Mouse (Mus musculus) limb, embryonic 14.5 days (tissue): ENCODE data around the gene B4galt5. TPM values are rescaled to one million over a fixed set of nuclear protein-coding genes. Genes with fewer than 3 reads are reported as not detected.

ENCODE experiments used
- ATAC-seq: fragments of 200-750 bp; cut with Nextera tagmentation; 2 replicates; pipeline ENCODE4 v1.8.0; 2017; ENCODE audit warnings: low read depth, moderate number of reproducible peaks, moderate TSS enrichment; ENCODE audit not compliant: low FRiP score
- DNase-seq: peaks from one replicate; pipeline ENCODE4 v3.0.0-alpha.2; 2015; ENCODE audit warnings: low spot score
- H3K27ac ChIP-seq: fragments of 300-500 bp; sonication (generic); replicated peaks from 2 replicates; pipeline ENCODE4 v1.5.1; 2014; ENCODE audit warnings: low read depth, mild to moderate bottlenecking, low read length, moderate library complexity, mixed read lengths
- H3K27me3 ChIP-seq: fragments of 300-500 bp; sonication (generic); 2 replicates; pipeline ENCODE4 v1.6.1; 2014; ENCODE audit warnings: low read length, mixed read lengths; ENCODE audit not compliant: control insufficient read depth, insufficient read depth
- H3K36me3 ChIP-seq: fragments of 300-500 bp; sonication (generic); 2 replicates; pipeline ENCODE4 v1.6.1; 2014; ENCODE audit warnings: mild to moderate bottlenecking, low read length, moderate library complexity, mixed read lengths; ENCODE audit not compliant: control insufficient read depth, insufficient read depth
- H3K4me1 ChIP-seq: fragments of 300-500 bp; sonication (generic); 2 replicates; pipeline ENCODE4 v1.6.1; 2014; ENCODE audit warnings: antibody characterized with exemption, low read length, mixed read lengths; ENCODE audit not compliant: control insufficient read depth, insufficient read depth
- H3K4me2 ChIP-seq: fragments of 300-500 bp; sonication (generic); replicated peaks from 2 replicates; pipeline ENCODE4 v1.6.1; 2014; ENCODE audit warnings: low read depth, mild to moderate bottlenecking, low read length, moderate library complexity; ENCODE audit not compliant: severe bottlenecking
- H3K4me3 ChIP-seq: fragments of 300-500 bp; sonication (generic); replicated peaks from 2 replicates; pipeline ENCODE4 v1.5.1; 2014; ENCODE audit warnings: low read length
- H3K9ac ChIP-seq: fragments of 300-500 bp; sonication (generic); 2 replicates; pipeline ENCODE4 v1.6.1; 2014; ENCODE audit warnings: mild to moderate bottlenecking, low read depth, low read length, moderate library complexity; ENCODE audit not compliant: severe bottlenecking
- H3K9me3 ChIP-seq: fragments of 300-500 bp; sonication (generic); 2 replicates; pipeline ENCODE4 v1.6.1; 2016; ENCODE audit warnings: low read length; ENCODE audit not compliant: control insufficient read depth
- POLR2A ChIP-seq: fragments of 200-500 bp; IDR thresholded peaks from 2 replicates; pipeline ENCODE4 v1.8.0; 2012; ENCODE audit warnings: inconsistent platforms, mild to moderate bottlenecking, moderate library complexity, borderline replicate concordance; ENCODE audit not compliant: insufficient read depth, insufficient read length; ENCODE audit errors: extremely low read depth
- WGBS: fragments of 180-500 bp; shearing (Covaris S2); extraction: QIAGEN DNeasy Blood & Tissue Kit; methylation state at CpG from one replicate; pipeline ENCODE4 v1.1.7; 2014; 5-methylcytosine and 5-hydroxymethylcytosine counted together
- polyA plus RNA-seq, 2 experiments: library from polyadenylated mRNA; depleted of rRNA in 1 of 2; stranded (reverse) in 1 of 2; unstranded in 1 of 2; fragments of >200 nt; fragmentation: Nextera tagmentation in 1 of 2; extraction: Ambion mirVana in 1 of 2; gene quantifications; 2 replicates each; pipeline versions ENCODE4 v1.2.1 to v1.2.3; 2012 to 2014

The B4galt5 gene
- polyA plus RNA-seq, 2 experiments = 23.2 to 23.6 TPM

DNA sequence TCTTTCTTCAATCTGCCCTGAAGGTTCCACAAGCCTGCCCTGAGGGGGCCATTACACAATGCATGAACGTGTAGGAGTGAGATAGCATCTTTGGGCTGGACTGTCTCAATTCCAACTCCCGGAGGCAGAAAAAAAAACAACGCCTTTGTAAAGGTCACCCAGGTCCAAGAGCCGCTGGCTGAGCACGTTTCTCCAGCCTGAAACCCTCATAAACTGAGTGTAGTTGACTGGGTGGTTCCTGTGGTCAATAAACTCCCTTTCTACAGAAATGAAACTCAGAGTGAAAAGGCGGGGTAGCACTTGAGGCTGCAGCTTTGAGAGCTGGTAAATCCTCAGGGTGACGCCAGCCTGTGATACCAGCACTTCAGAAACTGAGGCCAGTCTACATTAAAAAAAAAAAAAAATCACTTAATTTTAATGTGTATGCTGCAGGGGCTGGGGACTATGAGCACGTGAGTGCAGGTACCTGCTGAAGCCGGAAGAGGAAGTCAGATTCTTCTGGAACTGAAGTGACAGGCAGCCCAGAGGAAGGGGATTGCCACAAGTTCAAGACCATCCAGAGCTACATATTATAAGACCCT is 2.5 kb upstream of the B4galt5 start:
- no peak for DNase-seq
- H3K27me3 ChIP-seq = no peaks in the 10 kb centered on the region
- no peak overlapping the region for H3K27ac ChIP-seq
- H3K9me3 ChIP-seq = no peaks in the 10 kb centered on the region
- TF ChIP-seq POLR2A = no peak
- H3K9ac ChIP-seq = no peak overlapping the region
- H3K4me2 ChIP-seq = no peak overlapping the region
- H3K36me3 ChIP-seq = no peaks in the 10 kb centered on the region
- 0 out of 2 replicates have a peak, but pooled peaks cover 7% of the 10 kb centered on the region for H3K4me1 ChIP-seq
- no peak overlapping the region for H3K4me3 ChIP-seq
- 27% methylated on average over 9 of the region's 9 CpGs for WGBS
- no peak for ATAC-seq

- DNase-seq (no peak), ATAC-seq (no peak)
- peak overlapping the region; percentile 83 for H3K4me2 ChIP-seq
- H3K36me3 ChIP-seq = no peaks in the 10 kb centered on the region
- no peak overlapping the region for H3K9ac ChIP-seq
- no peaks in the 10 kb centered on the region for H3K9me3 ChIP-seq
- H3K4me1 ChIP-seq = 0 out of 2 replicates have a peak, but pooled peaks cover 7% of the 10 kb centered on the region
- 63% methylated on average over 8 of the region's 8 CpGs for WGBS
- H3K27me3 ChIP-seq = no peaks in the 10 kb centered on the region
- H3K27ac ChIP-seq = no peak overlapping the region
- H3K4me3 ChIP-seq = no peak overlapping the region
- no peak for TF ChIP-seq POLR2A
Measured at GRCm38 (mm10) chr2:167350126-167350650, 1.2 kb upstream of the B4galt5 start.

GRCm38 (mm10) chr2:167349283-167349936 is 427 bp upstream of the B4galt5 start:
- peak; percentile 98 for ATAC-seq

DNA sequence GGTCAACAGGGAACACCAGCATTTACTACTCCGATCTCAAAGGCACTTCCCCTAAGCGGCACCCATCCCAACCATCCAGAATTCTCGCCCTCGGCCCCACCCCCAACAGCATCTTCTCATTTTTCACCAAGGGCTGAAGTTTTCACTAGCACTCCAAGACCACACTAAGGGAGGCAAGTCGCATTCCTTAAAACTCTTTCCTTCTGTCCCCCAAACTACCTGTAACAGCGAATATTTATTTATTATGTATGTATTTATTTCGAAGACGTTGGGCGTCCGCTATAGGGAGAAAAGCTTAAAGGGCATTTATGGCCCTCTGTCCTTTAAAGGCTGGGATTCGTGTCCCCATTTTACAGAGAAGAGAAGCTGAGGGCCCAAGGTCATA is 1.0 kb downstream of the B4galt5 start:
- TF ChIP-seq POLR2A = no peak
- Histone ChIP-seq H3K4me2 (peak overlapping the region; percentile 83), H3K4me1 (0 out of 2 replicates have a peak, but pooled peaks cover 7% of the 10 kb centered on the region), H3K9ac (peak overlapping the region; percentile 83), H3K27ac (no peak overlapping the region), H3K36me3 (no peaks in the 10 kb centered on the region), H3K4me3 (peak overlapping the region; percentile 82), H3K9me3 (no peaks in the 10 kb centered on the region), H3K27me3 (no peaks in the 10 kb centered on the region)
- DNase-seq (no peak), ATAC-seq (no peak)
- WGBS = 5% methylated on average over 11 of the region's 11 CpGs

More at GRCm38 (mm10) chr2:167349283-167349936, 427 bp upstream of the B4galt5 start:
- Histone ChIP-seq H3K9me3 (no peaks in the 10 kb centered on the region), H3K36me3 (no peaks in the 10 kb centered on the region), H3K4me2 (peak overlapping the region; percentile 83), H3K4me1 (0 out of 2 replicates have a peak, but pooled peaks cover 7% of the 10 kb centered on the region), H3K4me3 (peak overlapping the region; percentile 82), H3K27me3 (no peaks in the 10 kb centered on the region), H3K27ac (no peak overlapping the region), H3K9ac (peak overlapping the region; percentile 83)
- no peak for TF ChIP-seq POLR2A
- WGBS = under 1% methylated on average over 39 of the region's 50 CpGs
- DNase-seq = peak; percentile 97

- 0 out of 2 replicates have a peak overlapping the region, but pooled peaks have one; percentile 83 for H3K4me2 ChIP-seq
- no peak overlapping the region for H3K9ac ChIP-seq
- H3K9me3 ChIP-seq = no peaks in the 10 kb centered on the region
- no peak overlapping the region for H3K27ac ChIP-seq
- WGBS = 85% methylated on average over 4 of the region's 4 CpGs
- ATAC-seq (no peak), DNase-seq (no peak)
- no peak for TF ChIP-seq POLR2A
- peak overlapping the region; percentile 82; the same call in 1 of the 2 replicates for H3K4me3 ChIP-seq
- H3K27me3 ChIP-seq = no peaks in the 10 kb centered on the region
- H3K36me3 ChIP-seq = no peaks in the 10 kb centered on the region
- 0 out of 2 replicates have a peak, but pooled peaks cover 7% of the 10 kb centered on the region for H3K4me1 ChIP-seq
Measured at GRCm38 (mm10) chr2:167347361-167347760, 1.6 kb downstream of the B4galt5 start.
